Mouse (Mus musculus): ENCODE results near the gene Cdr2l. TPM values are rescaled to one million over a fixed set of nuclear protein-coding genes. Genes with fewer than 3 reads are reported as not detected.
A peak's percentile ranks its signal among the peaks of the same experiment; 100 is the strongest.

Cdr2l gene
- polyA plus RNA-seq, 1 experiment from 2014 or later: 15.7 TPM

DNA sequence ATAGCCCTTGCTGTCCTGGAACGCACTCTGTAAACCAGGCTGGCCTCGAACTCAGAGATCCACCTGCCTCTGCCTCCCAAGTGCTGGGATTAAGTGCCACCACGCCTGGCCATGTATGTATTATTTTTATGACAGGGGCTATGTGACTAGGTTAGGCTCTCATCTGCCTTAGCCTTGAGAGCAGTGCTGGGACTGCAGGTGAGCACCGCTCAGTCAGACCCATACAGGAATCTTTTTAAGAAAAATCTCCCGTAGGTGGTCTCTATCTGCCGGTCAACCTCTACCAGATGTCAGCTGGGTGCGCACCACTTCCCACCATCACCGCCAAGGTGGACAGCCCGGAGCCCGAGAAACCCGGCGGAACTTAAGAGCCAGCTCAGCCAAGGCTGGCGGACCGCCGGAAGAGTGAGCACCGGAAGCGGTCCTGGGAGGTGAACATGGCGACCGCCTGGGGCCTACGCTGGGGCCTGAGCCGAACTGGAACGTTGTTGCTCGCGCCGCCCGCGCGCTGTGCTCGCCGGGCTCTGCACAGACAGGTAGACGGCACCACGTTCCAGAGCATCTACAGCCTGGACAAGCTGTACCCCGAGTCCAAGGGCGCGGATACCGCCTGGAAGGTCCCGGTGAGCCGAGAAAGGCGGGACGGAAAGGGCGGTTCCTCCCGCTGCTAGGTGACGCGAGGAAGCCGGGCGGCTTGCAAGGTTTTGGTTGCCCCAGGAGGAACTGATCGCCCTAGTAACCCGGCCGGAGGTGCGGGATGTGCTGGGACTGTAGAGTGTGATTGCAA lies 21.8 kb downstream of the Cdr2l start, which contains the start of gene Mrpl58:
Gene Mrpl58, plus strand, starts transcription at position 415 of the 787 bp plus-strand sequence.
- H3K27ac ChIP-seq (replicated peaks; ENCODE audit: low read depth, low read length): peak within 1 kb of the TSS; percentile 84
- peaks cover 4% of the 10 kb centered on the region; the same call in 1 of the 2 replicates for H3K36me3 ChIP-seq (replicated peaks; ENCODE audit: control insufficient read depth, insufficient read depth, low read depth, low read length)
- peak; percentile 83 for ATAC-seq (replicated peaks; ENCODE audit: insufficient number of reproducible peaks, low FRiP score, low TSS enrichment, low read depth)
- H3K4me2 ChIP-seq (ENCODE audit: low read depth, low read length): peak within 1 kb of the TSS; percentile 69
- H3K4me1 ChIP-seq (ENCODE audit: control insufficient read depth, insufficient read depth, low read length): no peaks in the 10 kb centered on the region
- H3K9ac ChIP-seq (replicated peaks; ENCODE audit: low read length): peak within 1 kb of the TSS; percentile 96
- WGBS: 4% methylated on average over 50 of the region's 50 CpGs
- H3K9me3 ChIP-seq (replicated peaks; ENCODE audit: control insufficient read depth, low read length): no peaks in the 10 kb centered on the region
- H3K27me3 ChIP-seq (ENCODE audit: control insufficient read depth, insufficient read depth, low read length): no peaks in the 10 kb centered on the region
- DNase-seq (ENCODE audit: low spot score): peak; percentile 92
- H3K4me3 ChIP-seq (ENCODE audit: low read depth, low read length): peak within 1 kb of the TSS; percentile 95

GRCm38 (mm10) chr11:115405723-115406122 lies 24.0 kb downstream of the Cdr2l start:
- no peak overlapping the region for H3K4me2 ChIP-seq (ENCODE audit: low read depth, low read length)
- ATAC-seq (replicated peaks; ENCODE audit: insufficient number of reproducible peaks, low FRiP score, low TSS enrichment, low read depth): no peak
- H3K4me1 ChIP-seq (ENCODE audit: control insufficient read depth, insufficient read depth, low read length): no peaks in the 10 kb centered on the region
- 95% methylated on average over 6 of the region's 6 CpGs for WGBS
- no peak overlapping the region for H3K27ac ChIP-seq (replicated peaks; ENCODE audit: low read depth, low read length)
- peaks cover 4% of the 10 kb centered on the region; the same call in 1 of the 2 replicates for H3K36me3 ChIP-seq (replicated peaks; ENCODE audit: control insufficient read depth, insufficient read depth, low read depth, low read length)
- H3K4me3 ChIP-seq (ENCODE audit: low read depth, low read length): no peak overlapping the region
- H3K27me3 ChIP-seq (ENCODE audit: control insufficient read depth, insufficient read depth, low read length): no peaks in the 10 kb centered on the region
- DNase-seq (ENCODE audit: low spot score): no peak
- no peak overlapping the region for H3K9ac ChIP-seq (replicated peaks; ENCODE audit: low read length)
- no peaks in the 10 kb centered on the region for H3K9me3 ChIP-seq (replicated peaks; ENCODE audit: control insufficient read depth, low read length)

GRCm38 (mm10) chr11:115406858-115407401 lies 25.2 kb downstream of the Cdr2l start:
- Histone ChIP-seq H3K27me3 (ENCODE audit: control insufficient read depth, insufficient read depth, low read length) (no peaks in the 10 kb centered on the region), H3K9ac (replicated peaks; ENCODE audit: low read length) (no peak overlapping the region), H3K4me2 (ENCODE audit: low read depth, low read length) (no peak overlapping the region), H3K9me3 (replicated peaks; ENCODE audit: control insufficient read depth, low read length) (no peaks in the 10 kb centered on the region), H3K27ac (replicated peaks; ENCODE audit: low read depth, low read length) (no peak overlapping the region), H3K4me1 (ENCODE audit: control insufficient read depth, insufficient read depth, low read length) (no peaks in the 10 kb centered on the region), H3K36me3 (replicated peaks; ENCODE audit: control insufficient read depth, insufficient read depth, low read depth, low read length) (peaks cover 4% of the 10 kb centered on the region; the same call in 1 of the 2 replicates), H3K4me3 (ENCODE audit: low read depth, low read length) (no peak overlapping the region)
- 94% methylated on average over 17 of the region's 17 CpGs for WGBS
- DNase-seq (ENCODE audit: low spot score) (no peak), ATAC-seq (replicated peaks; ENCODE audit: insufficient number of reproducible peaks, low FRiP score, low TSS enrichment, low read depth) (no peak)

DNA sequence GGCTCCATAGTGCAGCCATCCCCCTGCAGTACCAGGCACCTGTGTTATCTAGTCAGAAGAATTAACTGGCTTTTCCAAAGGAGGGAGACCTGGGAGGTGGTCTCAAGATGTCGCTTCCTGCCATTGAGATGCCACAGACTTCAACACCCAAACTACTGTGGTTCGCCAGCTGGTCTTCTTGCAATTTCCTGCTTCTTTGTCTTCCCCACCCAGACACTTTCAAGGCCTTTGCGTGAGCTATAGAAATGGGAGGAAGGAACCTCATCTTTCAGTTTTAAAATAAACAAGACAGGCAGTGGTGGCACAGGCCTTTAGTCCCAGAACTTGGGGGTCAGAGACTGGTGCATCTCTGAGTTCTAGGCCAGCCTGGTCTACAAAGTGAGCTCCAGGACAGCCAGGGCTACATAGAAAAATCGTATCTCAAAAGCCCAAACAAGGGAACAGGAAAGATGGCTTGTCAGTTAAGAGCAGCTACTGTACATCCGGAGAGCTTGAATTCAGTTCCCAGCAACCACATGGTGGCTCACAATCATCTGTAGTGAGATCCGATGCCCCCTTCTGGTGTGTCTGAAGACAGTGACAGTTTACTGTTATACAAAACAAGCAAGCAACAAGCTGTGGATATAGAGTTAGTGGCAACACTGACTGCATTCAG lies 26.7 kb downstream of the Cdr2l start:
- no peaks in the 10 kb centered on the region for H3K27me3 ChIP-seq (ENCODE audit: control insufficient read depth, insufficient read depth, low read length)
- no peak overlapping the region for H3K4me2 ChIP-seq (ENCODE audit: low read depth, low read length)
- no peak for ATAC-seq (replicated peaks; ENCODE audit: insufficient number of reproducible peaks, low FRiP score, low TSS enrichment, low read depth)
- no peaks in the 10 kb centered on the region for H3K4me1 ChIP-seq (ENCODE audit: control insufficient read depth, insufficient read depth, low read length)
- no peak overlapping the region for H3K9ac ChIP-seq (replicated peaks; ENCODE audit: low read length)
- no peak for DNase-seq (ENCODE audit: low spot score)
- H3K9me3 ChIP-seq (replicated peaks; ENCODE audit: control insufficient read depth, low read length): no peaks in the 10 kb centered on the region
- WGBS: 88% methylated on average over 6 of the region's 6 CpGs
- 0 out of 2 replicates have a peak overlapping the region, but pooled peaks have one; percentile 30 for H3K27ac ChIP-seq (replicated peaks; ENCODE audit: low read depth, low read length)
- H3K4me3 ChIP-seq (ENCODE audit: low read depth, low read length): no peak overlapping the region
- H3K36me3 ChIP-seq (replicated peaks; ENCODE audit: control insufficient read depth, insufficient read depth, low read depth, low read length): peaks cover 4% of the 10 kb centered on the region; the same call in 1 of the 2 replicates

- Histone ChIP-seq H3K4me2 (ENCODE audit: low read depth, low read length) (no peak overlapping the region), H3K27ac (replicated peaks; ENCODE audit: low read depth, low read length) (peak overlapping the region; percentile 31; the same call in 1 of the 2 replicates), H3K4me3 (ENCODE audit: low read depth, low read length) (no peak overlapping the region), H3K4me1 (ENCODE audit: control insufficient read depth, insufficient read depth, low read length) (no peaks in the 10 kb centered on the region; the same call in 1 of the 2 replicates), H3K9me3 (replicated peaks; ENCODE audit: control insufficient read depth, low read length) (no peaks in the 10 kb centered on the region), H3K36me3 (replicated peaks; ENCODE audit: control insufficient read depth, insufficient read depth, low read depth, low read length) (peaks cover 4% of the 10 kb centered on the region; the same call in 1 of the 2 replicates), H3K9ac (replicated peaks; ENCODE audit: low read length) (no peak overlapping the region), H3K27me3 (ENCODE audit: control insufficient read depth, insufficient read depth, low read length) (no peaks in the 10 kb centered on the region)
- no peak for ATAC-seq (replicated peaks; ENCODE audit: insufficient number of reproducible peaks, low FRiP score, low TSS enrichment, low read depth)
- 58% methylated on average over 7 of the region's 7 CpGs for whole genome bisulfite sequencing
- peak; percentile 45 for DNase-seq (ENCODE audit: low spot score)
These were observed 27.8 kb downstream of the Cdr2l start for GRCm38 (mm10) chr11:115409556-115409955.

GRCm38 (mm10) chr11:115419531-115420237 lies 38.0 kb downstream of the Cdr2l start, which contains the start of the genes Atp5h and Kctd2:
Gene Atp5h, minus strand, starts transcription at chr11:115419962.
Gene Kctd2, plus strand, starts transcription at chr11:115420128.
- under 1% methylated on average over 54 of the region's 56 CpGs for WGBS
- peak; percentile 97 for DNase-seq (ENCODE audit: low spot score)
- Histone ChIP-seq H3K4me1 (ENCODE audit: control insufficient read depth, insufficient read depth, low read length) (peaks cover 7% of the 10 kb centered on the region), H3K9me3 (replicated peaks; ENCODE audit: control insufficient read depth, low read length) (no peaks in the 10 kb centered on the region), H3K27me3 (ENCODE audit: control insufficient read depth, insufficient read depth, low read length) (no peaks in the 10 kb centered on the region), H3K27ac (replicated peaks; ENCODE audit: low read depth, low read length) (peak within 1 kb of the TSS; percentile 80), H3K9ac (replicated peaks; ENCODE audit: low read length) (peak within 1 kb of the TSS; percentile 97), H3K4me2 (ENCODE audit: low read depth, low read length) (peak within 1 kb of the TSS; percentile 81), H3K36me3 (replicated peaks; ENCODE audit: control insufficient read depth, insufficient read depth, low read depth, low read length) (no peaks in the 10 kb centered on the region; the same call in none of the 2 replicates), H3K4me3 (ENCODE audit: low read depth, low read length) (peak within 1 kb of the TSS; percentile 95)
- peak; percentile 96 for ATAC-seq (replicated peaks; ENCODE audit: insufficient number of reproducible peaks, low FRiP score, low TSS enrichment, low read depth)

DNA sequence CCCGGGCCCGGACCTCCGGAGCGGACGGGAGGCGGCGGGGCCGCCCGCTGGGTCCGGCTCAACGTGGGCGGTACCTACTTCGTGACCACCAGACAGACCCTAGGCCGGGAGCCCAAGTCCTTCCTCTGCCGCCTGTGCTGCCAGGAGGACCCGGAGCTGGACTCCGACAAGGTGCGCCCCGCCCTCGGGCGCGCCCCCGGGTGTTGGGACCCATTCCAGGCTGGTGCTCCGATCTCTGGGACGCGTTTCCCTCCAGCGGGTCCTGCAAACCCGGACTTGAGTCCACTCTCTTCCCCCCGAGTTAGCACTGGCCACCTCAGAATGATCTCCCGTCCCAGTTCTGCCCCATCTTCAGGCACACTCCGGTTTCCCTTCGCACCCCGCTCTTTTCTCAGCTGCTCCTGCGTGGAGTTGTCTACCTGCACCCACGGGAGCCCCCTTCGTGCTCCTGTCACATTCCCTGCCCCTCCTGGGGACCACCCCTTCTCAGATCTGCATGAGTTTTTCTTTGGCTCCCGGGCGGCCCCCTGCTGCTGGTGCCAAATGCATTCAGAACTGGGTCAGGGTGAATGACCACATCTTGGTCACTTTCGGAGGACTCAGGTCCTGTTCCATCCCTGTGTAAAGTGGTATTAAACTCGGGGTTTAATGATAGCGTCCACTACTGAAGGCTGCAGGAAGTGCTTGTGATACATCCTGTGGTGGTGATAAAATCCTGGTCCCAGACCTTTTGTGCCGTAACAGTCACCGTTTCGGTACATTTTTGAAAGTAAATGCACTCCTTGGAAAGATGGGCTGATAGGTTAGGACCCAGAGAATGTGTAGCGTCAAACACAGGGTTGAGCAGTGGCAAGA lies 38.8 kb downstream of the Cdr2l start:
- Histone ChIP-seq H3K27ac (replicated peaks; ENCODE audit: low read depth, low read length) (peak overlapping the region; percentile 80), H3K27me3 (ENCODE audit: control insufficient read depth, insufficient read depth, low read length) (no peaks in the 10 kb centered on the region), H3K36me3 (replicated peaks; ENCODE audit: control insufficient read depth, insufficient read depth, low read depth, low read length) (no peaks in the 10 kb centered on the region; the same call in none of the 2 replicates), H3K4me3 (ENCODE audit: low read depth, low read length) (peak overlapping the region; percentile 95), H3K4me1 (ENCODE audit: control insufficient read depth, insufficient read depth, low read length) (peaks cover 7% of the 10 kb centered on the region), H3K9me3 (replicated peaks; ENCODE audit: control insufficient read depth, low read length) (no peaks in the 10 kb centered on the region), H3K9ac (replicated peaks; ENCODE audit: low read length) (peak overlapping the region; percentile 97), H3K4me2 (ENCODE audit: low read depth, low read length) (peak overlapping the region; percentile 81)
- peak; percentile 64 for ATAC-seq (replicated peaks; ENCODE audit: insufficient number of reproducible peaks, low FRiP score, low TSS enrichment, low read depth)
- WGBS: 3% methylated on average over 43 of the region's 45 CpGs
- DNase-seq (ENCODE audit: low spot score): peak; percentile 57
